Mouse (Mus musculus): Measurements from ENCODE around the gene Plxdc1. TPM values are rescaled to one million over a fixed set of nuclear protein-coding genes. Genes with fewer than 3 reads are reported as not detected.

The Plxdc1 gene
- polyA plus RNA-seq, 1 experiment from 2014 or later: 1.8 TPM

- Histone ChIP-seq H3K4me1 (replicated peaks; ENCODE audit: insufficient read depth, low read length) (0 out of 2 replicates have a peak, but pooled peaks cover 8% of the 10 kb centered on the region), H3K9me3 (replicated peaks; ENCODE audit: low read length) (no peaks in the 10 kb centered on the region), H3K27ac (0 out of 2 replicates have a peak within 1 kb of the TSS, but pooled peaks have one; percentile 38), H3K4me3 (replicated peaks; ENCODE audit: low read depth, low read length) (peak within 1 kb of the TSS; percentile 43), H3K36me3 (ENCODE audit: insufficient read depth, low read length) (no peaks in the 10 kb centered on the region), H3K9ac (ENCODE audit: low read depth, low read length) (peak within 1 kb of the TSS; percentile 43), H3K27me3 (ENCODE audit: insufficient read depth, low read length) (no peaks in the 10 kb centered on the region), H3K4me2 (ENCODE audit: low read length) (peak within 1 kb of the TSS; percentile 75)
- peak; percentile 45; the same call in 1 of the 2 replicates for ATAC-seq (replicated peaks; ENCODE audit: low FRiP score, low read depth)
- peak; percentile 54 for TF ChIP-seq CTCF (IDR thresholded peaks at IDR 0.05; ENCODE audit: low read depth)
- 2% methylated on average over 26 of the region's 26 CpGs for WGBS
- DNase-seq (ENCODE audit: low spot score): peak; percentile 76
These were observed 9.5 kb upstream of the Plxdc1 start, which contains the start of gene Arl5c for GRCm38 (mm10) chr11:97995564-97996288. Arl5c (minus strand) TSS chr11:97996181.

- 7% methylated on average over 13 of the region's 13 CpGs for WGBS
- no peak overlapping the region for H3K27ac ChIP-seq
- 0 out of 2 replicates have a peak, but pooled peaks cover 5% of the 10 kb centered on the region for H3K4me1 ChIP-seq (replicated peaks; ENCODE audit: insufficient read depth, low read length)
- H3K27me3 ChIP-seq (ENCODE audit: insufficient read depth, low read length): no peaks in the 10 kb centered on the region
- DNase-seq (ENCODE audit: low spot score): peak; percentile 75
- peak overlapping the region; percentile 43; the same call in 1 of the 2 replicates for H3K9ac ChIP-seq (ENCODE audit: low read depth, low read length)
- peak overlapping the region; percentile 75 for H3K4me2 ChIP-seq (ENCODE audit: low read length)
- no peaks in the 10 kb centered on the region for H3K9me3 ChIP-seq (replicated peaks; ENCODE audit: low read length)
- ATAC-seq (replicated peaks; ENCODE audit: low FRiP score, low read depth): peak; percentile 37
- H3K36me3 ChIP-seq (ENCODE audit: insufficient read depth, low read length): no peaks in the 10 kb centered on the region
- TF ChIP-seq CTCF (IDR thresholded peaks at IDR 0.05; ENCODE audit: low read depth): peak; percentile 79
- H3K4me3 ChIP-seq (replicated peaks; ENCODE audit: low read depth, low read length): peak overlapping the region; percentile 43
These were observed 8.4 kb upstream of the Plxdc1 start for GRCm38 (mm10) chr11:97994539-97995100.

- Histone ChIP-seq H3K4me3 (replicated peaks; ENCODE audit: low read depth, low read length) (peak overlapping the region; percentile 85), H3K27ac (peak overlapping the region; percentile 80), H3K9ac (ENCODE audit: low read depth, low read length) (peak overlapping the region; percentile 76), H3K27me3 (ENCODE audit: insufficient read depth, low read length) (0 out of 2 replicates have a peak, but pooled peaks cover 4% of the 10 kb centered on the region), H3K36me3 (ENCODE audit: insufficient read depth, low read length) (no peaks in the 10 kb centered on the region), H3K9me3 (replicated peaks; ENCODE audit: low read length) (no peaks in the 10 kb centered on the region), H3K4me1 (replicated peaks; ENCODE audit: insufficient read depth, low read length) (0 out of 2 replicates have a peak, but pooled peaks cover 4% of the 10 kb centered on the region), H3K4me2 (ENCODE audit: low read length) (peak overlapping the region; percentile 95)
- TF ChIP-seq CTCF (IDR thresholded peaks at IDR 0.05; ENCODE audit: low read depth): no peak
- under 1% methylated on average over 26 of the region's 26 CpGs for WGBS
- peak; percentile 91 for DNase-seq (ENCODE audit: low spot score)
- ATAC-seq (replicated peaks; ENCODE audit: low FRiP score, low read depth): peak; percentile 80
These were observed 2.4 kb upstream of the Plxdc1 start for GRCm38 (mm10) chr11:97988530-97989096.

- ATAC-seq (replicated peaks; ENCODE audit: low FRiP score, low read depth) (peak; percentile 76), DNase-seq (ENCODE audit: low spot score) (peak; percentile 98)
- Histone ChIP-seq H3K4me2 (ENCODE audit: low read length) (peak overlapping the region; percentile 95), H3K36me3 (ENCODE audit: insufficient read depth, low read length) (no peaks in the 10 kb centered on the region), H3K4me1 (replicated peaks; ENCODE audit: insufficient read depth, low read length) (0 out of 2 replicates have a peak, but pooled peaks cover 4% of the 10 kb centered on the region), H3K27ac (peak overlapping the region; percentile 80), H3K27me3 (ENCODE audit: insufficient read depth, low read length) (0 out of 2 replicates have a peak, but pooled peaks cover 4% of the 10 kb centered on the region), H3K9ac (ENCODE audit: low read depth, low read length) (peak overlapping the region; percentile 76), H3K9me3 (replicated peaks; ENCODE audit: low read length) (no peaks in the 10 kb centered on the region), H3K4me3 (replicated peaks; ENCODE audit: low read depth, low read length) (peak overlapping the region; percentile 85)
- under 1% methylated on average over 42 of the region's 42 CpGs for WGBS
- TF ChIP-seq CTCF (IDR thresholded peaks at IDR 0.05; ENCODE audit: low read depth): peak; percentile 91
These were observed 1.6 kb upstream of the Plxdc1 start for GRCm38 (mm10) chr11:97987551-97988526.

- H3K27ac ChIP-seq: no peak overlapping the region
- H3K27me3 ChIP-seq (ENCODE audit: insufficient read depth, low read length): 0 out of 2 replicates have a peak, but pooled peaks cover 4% of the 10 kb centered on the region
- ATAC-seq (replicated peaks; ENCODE audit: low FRiP score, low read depth) (no peak), DNase-seq (ENCODE audit: low spot score) (no peak)
- no peaks in the 10 kb centered on the region for H3K36me3 ChIP-seq (ENCODE audit: insufficient read depth, low read length)
- no peaks in the 10 kb centered on the region for H3K9me3 ChIP-seq (replicated peaks; ENCODE audit: low read length)
- no peak overlapping the region for H3K9ac ChIP-seq (ENCODE audit: low read depth, low read length)
- 0 out of 2 replicates have a peak, but pooled peaks cover 4% of the 10 kb centered on the region for H3K4me1 ChIP-seq (replicated peaks; ENCODE audit: insufficient read depth, low read length)
- peak overlapping the region; percentile 95 for H3K4me2 ChIP-seq (ENCODE audit: low read length)
- peak overlapping the region; percentile 64 for H3K4me3 ChIP-seq (replicated peaks; ENCODE audit: low read depth, low read length)
- WGBS: 28% methylated on average over 14 of the region's 17 CpGs
- TF ChIP-seq CTCF (IDR thresholded peaks at IDR 0.05; ENCODE audit: low read depth): no peak
These were observed 658 bp upstream of the Plxdc1 start for GRCm38 (mm10) chr11:97986738-97987465.
